Mouse (Mus musculus) liver, embryonic 11.5 days (tissue): ENCODE data around the gene Slc6a1. TPM values are rescaled to one million over a fixed set of nuclear protein-coding genes. Genes with fewer than 3 reads are reported as not detected.

Experiments used
- ATAC-seq: fragments of 200-750 bp; cut with Nextera tagmentation; replicated peaks from 2 replicates; pipeline ENCODE4 v1.8.0; 2017; ENCODE audit warnings: moderate number of reproducible peaks, mild to moderate bottlenecking, moderate TSS enrichment, moderate library complexity; ENCODE audit not compliant: low FRiP score
- DNase-seq: peaks from one replicate; pipeline ENCODE4 v3.0.0-alpha.2; 2017; ENCODE audit warnings: low spot score
- H3K27ac ChIP-seq: fragments of 300-500 bp; sonication (generic); 2 replicates; pipeline ENCODE4 v1.5.1; 2014; ENCODE audit warnings: mild to moderate bottlenecking, low read depth, low read length, control low read depth
- H3K27me3 ChIP-seq: fragments of 300-500 bp; sonication (generic); replicated peaks from 2 replicates; pipeline ENCODE4 v1.6.1; 2014; ENCODE audit warnings: low read length, mixed read lengths; ENCODE audit not compliant: control insufficient read depth, insufficient read depth
- H3K36me3 ChIP-seq: fragments of 300-500 bp; sonication (generic); 2 replicates; pipeline ENCODE4 v1.6.1; 2014; ENCODE audit warnings: mild to moderate bottlenecking, low read length, moderate library complexity, mixed read lengths; ENCODE audit not compliant: control insufficient read depth, insufficient read depth
- H3K4me1 ChIP-seq: fragments of 300-500 bp; sonication (generic); replicated peaks from 2 replicates; pipeline ENCODE4 v1.6.1; 2014; ENCODE audit warnings: low read length, mixed read lengths; ENCODE audit not compliant: control insufficient read depth, insufficient read depth
- H3K4me2 ChIP-seq: fragments of 300-500 bp; sonication (generic); 2 replicates; pipeline ENCODE4 v1.6.1; 2014; ENCODE audit warnings: mild to moderate bottlenecking, control low read depth, moderate library complexity
- H3K4me3 ChIP-seq: fragments of 300-500 bp; sonication (generic); 2 replicates; pipeline ENCODE4 v1.5.1; 2014; ENCODE audit warnings: low read depth, low read length, control low read depth
- H3K9ac ChIP-seq: fragments of 300-500 bp; sonication (generic); 2 replicates; pipeline ENCODE4 v1.6.1; 2014; ENCODE audit warnings: low read depth, low read length, control low read depth
- H3K9me3 ChIP-seq: fragments of 300-500 bp; sonication (generic); 2 replicates; pipeline ENCODE4 v1.6.1; 2016; ENCODE audit warnings: low read length, inconsistent platforms, mixed read lengths; ENCODE audit not compliant: control insufficient read depth
- WGBS: fragments of 180-500 bp; shearing (Covaris S2); extraction: QIAGEN DNeasy Blood & Tissue Kit; methylation state at CpG from one replicate; pipeline ENCODE4 v1.1.7; 2014; 5-methylcytosine and 5-hydroxymethylcytosine counted together
- polyA plus RNA-seq: library from polyadenylated mRNA; unstranded; fragments of >200 nt; fragmentation: Nextera tagmentation; extraction: Ambion mirVana; gene quantifications from 2 replicates; pipeline ENCODE4 v1.2.1, GENCODE M21; 2014

The Slc6a1 gene
- polyA plus RNA-seq, 1 experiment from 2014 or later, result 0.05 TPM

DNA sequence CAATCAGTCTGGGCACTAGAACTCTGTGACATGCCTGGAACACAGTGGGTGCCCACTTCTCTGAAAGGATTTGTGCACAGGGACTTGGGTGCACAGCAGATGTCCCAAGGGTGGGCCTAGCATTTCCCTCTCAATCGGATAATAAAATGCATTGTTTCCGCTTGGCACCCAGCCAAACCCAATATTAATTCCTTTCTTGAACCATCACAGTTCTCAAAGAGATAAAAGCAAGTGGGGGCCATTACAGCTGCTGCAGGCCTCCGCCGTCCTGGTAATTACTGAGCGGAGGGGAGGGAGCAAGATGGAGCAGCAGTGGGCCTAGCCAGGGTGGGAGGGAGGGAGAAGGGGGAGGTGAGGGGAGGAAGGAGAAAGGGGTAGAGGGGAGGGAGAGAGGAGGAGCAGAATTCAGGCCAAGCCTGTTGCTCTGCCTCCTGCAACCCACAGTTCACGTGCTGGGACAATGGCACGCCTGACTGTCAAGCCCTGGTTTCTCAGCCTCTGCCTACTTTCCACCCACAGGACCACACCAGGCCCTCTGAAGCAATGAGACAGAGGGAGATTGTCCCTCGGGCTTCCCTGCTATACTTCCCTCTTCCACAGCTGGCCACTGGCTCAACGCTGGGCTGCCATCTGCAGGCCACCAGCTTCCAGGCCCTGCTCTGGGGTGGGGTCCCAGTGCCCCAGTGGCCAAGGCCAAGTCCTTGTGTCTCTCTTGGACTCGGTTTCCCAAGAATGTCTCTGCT lies 15.0 kb downstream of the Slc6a1 start:
- Histone ChIP-seq H3K9ac (no peak overlapping the region), H3K4me3 (no peak overlapping the region), H3K27ac (no peak overlapping the region), H3K36me3 (no peaks in the 10 kb centered on the region), H3K4me1 (no peaks in the 10 kb centered on the region), H3K27me3 (no peaks in the 10 kb centered on the region), H3K9me3 (no peaks in the 10 kb centered on the region), H3K4me2 (no peak overlapping the region)
- DNase-seq (no peak), ATAC-seq (no peak)
- 58% methylated on average over 10 of the region's 10 CpGs for WGBS

DNA sequence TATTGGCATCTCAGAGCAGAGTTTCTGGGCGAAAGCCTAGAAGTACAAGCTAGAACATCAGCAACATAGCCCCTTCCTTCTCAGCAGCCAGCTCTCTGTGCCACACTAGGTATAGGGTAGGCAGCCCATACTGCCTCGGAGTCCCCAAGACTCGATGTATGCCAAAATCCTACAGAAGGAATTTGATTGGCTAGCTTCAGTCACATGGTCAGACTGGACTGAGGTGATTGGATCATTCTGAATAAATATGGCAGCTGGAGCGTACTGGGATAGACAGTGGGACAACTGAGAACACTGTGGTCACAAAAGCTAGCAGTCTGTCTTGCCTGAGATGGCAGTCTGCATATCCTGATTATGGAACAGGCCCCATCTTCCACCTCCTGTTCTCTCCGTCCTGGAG lies 17.3 kb downstream of the Slc6a1 start:
- no peaks in the 10 kb centered on the region for H3K36me3 ChIP-seq
- H3K27me3 ChIP-seq, result no peaks in the 10 kb centered on the region
- H3K9me3 ChIP-seq, result no peaks in the 10 kb centered on the region
- WGBS, result 83% methylated on average over 5 of the region's 5 CpGs
- ATAC-seq (no peak), DNase-seq (no peak)
- no peak overlapping the region for H3K27ac ChIP-seq
- H3K9ac ChIP-seq, result no peak overlapping the region
- no peak overlapping the region for H3K4me3 ChIP-seq
- H3K4me1 ChIP-seq, result no peaks in the 10 kb centered on the region
- H3K4me2 ChIP-seq, result no peak overlapping the region

- no peak overlapping the region for H3K9ac ChIP-seq
- 82% methylated on average over 11 of the region's 11 CpGs for WGBS
- H3K4me3 ChIP-seq, result no peak overlapping the region
- no peak for ATAC-seq
- no peaks in the 10 kb centered on the region for H3K27me3 ChIP-seq
- no peak for DNase-seq
- H3K36me3 ChIP-seq, result no peaks in the 10 kb centered on the region
- H3K4me1 ChIP-seq, result no peaks in the 10 kb centered on the region
- H3K4me2 ChIP-seq, result no peak overlapping the region
- no peak overlapping the region for H3K27ac ChIP-seq
- H3K9me3 ChIP-seq, result no peaks in the 10 kb centered on the region
Observed at GRCm38 (mm10) chr6:114300737-114301136, 18.3 kb downstream of the Slc6a1 start.

DNA sequence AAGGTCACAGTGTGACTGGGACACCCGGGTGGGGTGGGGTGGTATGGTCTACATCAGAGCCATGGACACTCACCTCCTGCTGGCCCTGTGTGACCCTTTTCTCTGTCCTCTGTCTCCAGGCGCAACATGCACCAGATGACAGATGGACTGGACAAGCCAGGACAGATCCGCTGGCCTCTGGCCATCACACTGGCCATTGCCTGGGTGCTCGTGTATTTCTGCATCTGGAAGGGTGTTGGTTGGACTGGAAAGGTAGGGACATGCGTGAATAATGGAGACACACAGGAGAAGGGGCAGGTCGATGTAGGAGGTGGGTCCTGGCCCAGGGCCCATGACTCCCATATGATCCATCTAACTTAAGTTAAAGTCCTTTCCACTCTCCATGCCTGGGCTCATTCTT lies 22.2 kb downstream of the Slc6a1 start:
- Histone ChIP-seq H3K4me3 (no peak overlapping the region), H3K9ac (no peak overlapping the region), H3K27ac (no peak overlapping the region), H3K9me3 (no peaks in the 10 kb centered on the region), H3K4me1 (no peaks in the 10 kb centered on the region), H3K4me2 (no peak overlapping the region), H3K27me3 (peaks cover 7% of the 10 kb centered on the region), H3K36me3 (no peaks in the 10 kb centered on the region)
- no peak for DNase-seq
- no peak for ATAC-seq
- 77% methylated on average over 6 of the region's 6 CpGs for WGBS

DNA sequence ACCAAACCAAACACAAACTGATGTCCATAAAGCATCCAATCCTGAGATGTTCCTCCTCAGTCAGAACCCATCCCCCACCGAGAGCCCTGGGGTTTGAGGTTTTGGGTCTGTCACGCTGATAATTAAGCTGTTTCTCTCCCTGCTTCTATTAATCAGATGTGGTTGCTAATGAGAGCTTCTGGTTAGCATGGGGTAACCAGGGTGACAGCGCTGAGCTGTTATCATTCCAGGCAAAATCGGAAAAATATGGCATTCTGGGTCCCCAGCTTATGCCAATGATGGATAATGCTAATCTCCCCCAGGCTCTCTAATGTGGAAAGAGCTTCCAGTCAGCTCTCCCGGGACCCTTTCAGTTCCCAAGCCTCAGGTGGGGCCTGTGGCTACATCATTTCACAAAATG lies 38.1 kb downstream of the Slc6a1 start:
- ATAC-seq (no peak), DNase-seq (no peak)
- H3K27me3 ChIP-seq, result no peaks in the 10 kb centered on the region
- H3K9ac ChIP-seq, result no peak overlapping the region
- WGBS, result 65% methylated on average over 5 of the region's 5 CpGs
- no peak overlapping the region for H3K4me3 ChIP-seq
- H3K36me3 ChIP-seq, result no peaks in the 10 kb centered on the region
- H3K4me1 ChIP-seq, result no peaks in the 10 kb centered on the region
- H3K9me3 ChIP-seq, result peaks cover 5% of the 10 kb centered on the region
- H3K4me2 ChIP-seq, result no peak overlapping the region
- no peak overlapping the region for H3K27ac ChIP-seq

DNA sequence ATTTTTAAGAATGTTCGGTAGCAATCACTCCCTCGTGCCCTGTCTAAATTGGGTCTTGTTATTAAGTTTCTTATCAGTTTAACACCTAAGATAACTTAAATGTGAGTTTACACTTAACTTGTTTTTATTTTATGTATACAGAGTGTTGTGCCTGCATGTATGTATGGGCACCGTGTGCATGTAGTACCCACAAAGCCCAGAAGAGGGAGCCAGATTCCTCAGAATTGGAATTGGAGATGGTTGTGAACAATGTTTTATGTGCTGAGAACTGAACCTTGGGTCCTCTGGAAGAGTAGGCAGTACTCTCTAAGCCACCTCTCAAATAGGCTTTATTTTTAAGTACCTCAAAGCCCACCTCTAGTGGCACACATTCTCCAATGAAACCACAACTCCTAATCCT lies 38.7 kb downstream of the Slc6a1 start:
- no peak overlapping the region for H3K4me2 ChIP-seq

DNA sequence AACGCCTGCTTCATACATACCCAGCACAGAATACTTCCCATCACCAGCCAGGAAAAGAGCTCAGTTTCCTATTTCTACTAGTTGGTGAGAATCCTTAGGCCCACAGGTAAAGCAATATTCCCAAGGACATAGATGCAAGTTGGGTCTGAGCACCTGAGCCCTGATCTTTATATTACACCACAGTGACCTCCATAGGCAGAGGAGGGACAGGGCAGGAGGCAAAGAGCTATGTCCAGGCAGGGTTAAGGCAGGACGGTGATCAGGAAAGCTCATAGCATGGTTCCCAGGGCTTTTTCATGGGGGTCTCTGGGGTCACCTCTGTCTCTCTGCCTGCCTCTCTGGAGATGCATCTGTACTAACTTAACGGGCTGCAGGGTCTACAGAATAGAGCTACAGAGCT lies 40.5 kb downstream of the Slc6a1 start:
- Histone ChIP-seq H3K4me3 (no peak overlapping the region), H3K36me3 (no peaks in the 10 kb centered on the region), H3K27ac (no peak overlapping the region), H3K4me1 (no peaks in the 10 kb centered on the region), H3K27me3 (no peaks in the 10 kb centered on the region), H3K4me2 (no peak overlapping the region), H3K9ac (no peak overlapping the region), H3K9me3 (peaks cover 5% of the 10 kb centered on the region)
- 72% methylated on average over 3 of the region's 3 CpGs for WGBS
- DNase-seq (no peak), ATAC-seq (no peak)

More for the DNA sequence above, 38.7 kb downstream of the Slc6a1 start:
- peaks cover 5% of the 10 kb centered on the region for H3K9me3 ChIP-seq
- H3K27ac ChIP-seq, result no peak overlapping the region
- no peak for DNase-seq
- no peaks in the 10 kb centered on the region for H3K36me3 ChIP-seq
- H3K4me1 ChIP-seq, result no peaks in the 10 kb centered on the region
- no peak overlapping the region for H3K4me3 ChIP-seq
- no peaks in the 10 kb centered on the region for H3K27me3 ChIP-seq
- 93% methylated on average over 3 of the region's 3 CpGs for WGBS
- no peak for ATAC-seq
- no peak overlapping the region for H3K9ac ChIP-seq

GRCm38 (mm10) chr6:114324808-114325207 lies 42.4 kb downstream of the Slc6a1 start:
- no peaks in the 10 kb centered on the region for H3K27me3 ChIP-seq
- H3K4me3 ChIP-seq, result no peak overlapping the region
- no peak for DNase-seq
- H3K9me3 ChIP-seq, result peaks cover 5% of the 10 kb centered on the region
- ATAC-seq, result no peak
- WGBS, result 89% methylated on average over 5 of the region's 5 CpGs
- H3K9ac ChIP-seq, result no peak overlapping the region
- no peak overlapping the region for H3K4me2 ChIP-seq
- no peaks in the 10 kb centered on the region for H3K4me1 ChIP-seq
- H3K27ac ChIP-seq, result no peak overlapping the region
- H3K36me3 ChIP-seq, result no peaks in the 10 kb centered on the region
